Mouse (Mus musculus): ENCODE data around the gene Pgpep1. TPM values are rescaled to one million over a fixed set of nuclear protein-coding genes. Genes with fewer than 3 reads are reported as not detected.
A peak's percentile ranks its signal among the peaks of the same experiment; 100 is the strongest.

Pgpep1 gene
- total and polyA plus RNA-seq, 2 experiments from 2014 or later, result 29.1 to 36.3 TPM

DNA sequence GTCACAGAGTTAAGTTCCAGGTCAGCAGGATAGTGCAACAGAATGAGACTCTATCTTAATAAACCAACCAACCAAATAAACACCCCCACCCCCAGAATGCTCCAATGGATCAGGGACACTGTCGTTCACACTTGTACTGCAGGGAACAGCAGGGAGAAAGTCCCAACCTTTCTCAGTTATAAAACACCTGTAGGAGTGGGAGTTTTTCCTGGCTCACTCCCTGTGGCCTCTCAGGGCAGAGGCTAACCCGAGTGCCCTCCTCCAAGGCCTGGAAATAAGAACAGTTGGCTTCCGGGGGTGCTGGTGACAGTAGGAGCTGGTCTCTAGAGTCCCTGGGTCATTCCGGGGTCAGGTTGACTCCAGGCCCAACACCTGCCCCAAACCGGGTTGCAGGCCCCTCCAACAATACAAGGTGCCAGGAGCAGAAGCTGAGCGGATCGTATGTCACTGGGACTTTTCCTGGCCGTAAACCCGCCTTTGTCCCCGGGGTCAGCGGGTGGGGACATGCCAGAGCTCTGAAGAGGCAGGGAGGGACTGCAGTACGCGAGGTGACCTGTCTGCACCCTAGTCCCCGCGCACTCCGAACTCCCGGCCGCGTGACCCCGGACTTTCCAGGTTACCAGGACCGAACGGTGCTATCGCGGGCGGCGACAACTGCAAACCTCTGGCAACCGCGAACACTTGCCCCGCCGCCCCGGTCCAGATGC, 1.1 kb downstream of the Pgpep1 start:
- H3K4me3 ChIP-seq (ENCODE audit: low read depth, low read length), result peak overlapping the region; percentile 74
- DNase-seq (ENCODE audit: low spot score) (peak; percentile 45), ATAC-seq (ENCODE audit: insufficient read depth, low read depth) (peak; percentile 43)
- TF ChIP-seq CTCF (IDR thresholded peaks at IDR 0.05; ENCODE audit: low read depth) (no peak), EP300 (IDR thresholded peaks at IDR 0.05; ENCODE audit: low read depth) (no peak)
- H3K36me3 ChIP-seq (replicated peaks; ENCODE audit: control insufficient read depth, insufficient read depth, low read length), result peaks cover 34% of the 10 kb centered on the region
- peak overlapping the region; percentile 88 for H3K27ac ChIP-seq (ENCODE audit: low read depth)
- no peaks in the 10 kb centered on the region for H3K27me3 ChIP-seq (ENCODE audit: control insufficient read depth, insufficient read depth, low read length)
- no peaks in the 10 kb centered on the region for H3K9me3 ChIP-seq (replicated peaks; ENCODE audit: control insufficient read depth, low read length)
- under 1% methylated on average over 31 of the region's 31 CpGs for WGBS
- peak overlapping the region; percentile 73 for H3K4me2 ChIP-seq (ENCODE audit: low read depth, low read length)
- H3K4me1 ChIP-seq (ENCODE audit: control insufficient read depth, insufficient read depth), result peaks cover 17% of the 10 kb centered on the region; the same call in 1 of the 2 replicates
- peak overlapping the region; percentile 71 for H3K9ac ChIP-seq (replicated peaks; ENCODE audit: low read depth, low read length)

DNA sequence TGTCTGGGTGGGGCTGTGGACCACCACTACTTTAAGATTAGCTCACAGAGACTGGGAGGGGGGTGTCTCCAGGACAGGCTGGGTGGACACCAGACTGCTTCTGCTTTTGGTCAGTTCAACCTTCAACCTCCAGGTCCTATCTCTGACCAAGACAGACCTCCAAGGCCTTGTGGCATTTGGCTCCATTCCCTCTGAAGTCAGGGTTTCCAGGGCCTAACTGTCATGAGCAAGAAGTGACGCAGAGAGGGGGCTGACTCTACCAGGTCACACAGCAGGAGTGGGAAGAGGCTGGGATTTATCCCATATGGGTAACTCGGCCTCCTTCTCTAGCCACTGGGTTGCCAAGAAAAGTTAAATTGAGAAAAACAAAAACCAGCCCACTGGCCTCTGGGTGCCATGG, 2.4 kb downstream of the Pgpep1 start:
- H3K36me3 ChIP-seq (replicated peaks; ENCODE audit: control insufficient read depth, insufficient read depth, low read length), result peaks cover 37% of the 10 kb centered on the region
- H3K9ac ChIP-seq (replicated peaks; ENCODE audit: low read depth, low read length), result no peak overlapping the region; the same call in 1 of the 2 replicates
- H3K9me3 ChIP-seq (replicated peaks; ENCODE audit: control insufficient read depth, low read length), result no peaks in the 10 kb centered on the region
- DNase-seq (ENCODE audit: low spot score), result no peak
- no peaks in the 10 kb centered on the region for H3K27me3 ChIP-seq (ENCODE audit: control insufficient read depth, insufficient read depth, low read length)
- H3K27ac ChIP-seq (ENCODE audit: low read depth), result no peak overlapping the region
- peak overlapping the region; percentile 73 for H3K4me2 ChIP-seq (ENCODE audit: low read depth, low read length)
- no peak for ATAC-seq (ENCODE audit: insufficient read depth, low read depth)
- H3K4me3 ChIP-seq (ENCODE audit: low read depth, low read length), result no peak overlapping the region
- 80% methylated on average over 2 of the region's 2 CpGs for WGBS
- no peak for TF ChIP-seq EP300 (IDR thresholded peaks at IDR 0.05; ENCODE audit: low read depth)
- no peak for TF ChIP-seq CTCF (IDR thresholded peaks at IDR 0.05; ENCODE audit: low read depth)
- peaks cover 17% of the 10 kb centered on the region; the same call in 1 of the 2 replicates for H3K4me1 ChIP-seq (ENCODE audit: control insufficient read depth, insufficient read depth)

DNA sequence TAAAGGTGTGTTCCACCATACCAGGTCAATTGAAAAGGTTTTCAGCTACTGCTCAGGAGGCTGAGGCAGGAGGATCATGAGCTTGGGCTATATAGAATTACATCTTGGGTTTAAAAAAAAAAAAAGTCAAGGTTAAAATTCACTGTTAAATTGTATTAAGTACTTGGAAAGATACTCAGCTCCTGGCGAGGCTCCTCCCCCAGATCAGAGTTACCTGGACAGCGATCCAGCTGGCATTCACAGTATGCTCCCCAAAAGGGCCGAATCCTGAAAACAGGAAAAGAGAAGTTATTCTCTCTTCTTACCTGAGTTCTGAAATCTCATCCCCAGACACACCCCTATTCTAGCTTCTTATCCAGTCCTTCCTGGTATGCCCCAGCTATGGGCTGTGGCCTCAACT, 3.0 kb downstream of the Pgpep1 start:
- H3K27me3 ChIP-seq (ENCODE audit: control insufficient read depth, insufficient read depth, low read length), result no peaks in the 10 kb centered on the region
- no peak overlapping the region for H3K9ac ChIP-seq (replicated peaks; ENCODE audit: low read depth, low read length)
- peaks cover 17% of the 10 kb centered on the region; the same call in 1 of the 2 replicates for H3K4me1 ChIP-seq (ENCODE audit: control insufficient read depth, insufficient read depth)
- ATAC-seq (ENCODE audit: insufficient read depth, low read depth), result no peak
- WGBS, result 96% methylated on average over 3 of the region's 3 CpGs
- DNase-seq (ENCODE audit: low spot score), result no peak
- TF ChIP-seq CTCF (IDR thresholded peaks at IDR 0.05; ENCODE audit: low read depth), result no peak
- no peak for TF ChIP-seq EP300 (IDR thresholded peaks at IDR 0.05; ENCODE audit: low read depth)
- peaks cover 41% of the 10 kb centered on the region for H3K36me3 ChIP-seq (replicated peaks; ENCODE audit: control insufficient read depth, insufficient read depth, low read length)
- no peak overlapping the region for H3K4me2 ChIP-seq (ENCODE audit: low read depth, low read length)
- no peak overlapping the region for H3K4me3 ChIP-seq (ENCODE audit: low read depth, low read length)
- no peak overlapping the region for H3K27ac ChIP-seq (ENCODE audit: low read depth)
- H3K9me3 ChIP-seq (replicated peaks; ENCODE audit: control insufficient read depth, low read length), result no peaks in the 10 kb centered on the region

DNA sequence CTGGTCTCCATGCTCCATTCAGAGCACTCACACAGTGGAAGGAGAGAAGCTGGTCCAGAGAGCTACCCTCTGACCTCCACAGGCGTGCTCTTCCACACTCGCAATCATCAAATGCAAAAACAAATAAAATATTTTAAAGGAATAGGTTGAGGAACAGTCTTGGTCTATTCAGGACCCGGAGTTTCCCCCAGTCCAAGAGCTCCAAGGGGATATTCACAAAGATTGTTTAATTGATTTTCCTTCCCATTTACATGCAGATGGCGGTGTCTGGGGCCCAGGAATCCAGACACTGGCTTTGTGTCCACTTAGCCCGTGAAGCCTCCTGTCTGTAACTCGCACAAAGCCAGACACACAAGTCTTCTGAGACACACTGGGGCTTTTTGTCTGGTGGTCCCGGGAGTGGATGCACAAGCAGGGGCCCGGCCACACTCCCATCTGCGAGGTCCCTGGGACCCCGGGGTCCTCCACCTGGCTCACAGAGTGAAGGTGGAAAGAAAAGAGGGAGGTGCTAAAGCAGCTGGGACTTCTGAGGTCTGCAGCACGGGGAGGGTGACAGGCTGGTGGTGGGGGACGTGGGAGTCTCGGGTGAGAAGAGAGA, 3.9 kb downstream of the Pgpep1 start:
- Histone ChIP-seq H3K4me1 (ENCODE audit: control insufficient read depth, insufficient read depth) (peaks cover 17% of the 10 kb centered on the region; the same call in 1 of the 2 replicates), H3K36me3 (replicated peaks; ENCODE audit: control insufficient read depth, insufficient read depth, low read length) (peaks cover 51% of the 10 kb centered on the region), H3K27me3 (ENCODE audit: control insufficient read depth, insufficient read depth, low read length) (no peaks in the 10 kb centered on the region), H3K4me2 (ENCODE audit: low read depth, low read length) (no peak overlapping the region), H3K9me3 (replicated peaks; ENCODE audit: control insufficient read depth, low read length) (no peaks in the 10 kb centered on the region), H3K27ac (ENCODE audit: low read depth) (no peak overlapping the region), H3K4me3 (ENCODE audit: low read depth, low read length) (no peak overlapping the region), H3K9ac (replicated peaks; ENCODE audit: low read depth, low read length) (no peak overlapping the region)
- TF ChIP-seq EP300 (IDR thresholded peaks at IDR 0.05; ENCODE audit: low read depth) (no peak), CTCF (IDR thresholded peaks at IDR 0.05; ENCODE audit: low read depth) (no peak)
- no peak for ATAC-seq (ENCODE audit: insufficient read depth, low read depth)
- 83% methylated on average over 13 of the region's 13 CpGs for WGBS
- DNase-seq (ENCODE audit: low spot score), result no peak

DNA sequence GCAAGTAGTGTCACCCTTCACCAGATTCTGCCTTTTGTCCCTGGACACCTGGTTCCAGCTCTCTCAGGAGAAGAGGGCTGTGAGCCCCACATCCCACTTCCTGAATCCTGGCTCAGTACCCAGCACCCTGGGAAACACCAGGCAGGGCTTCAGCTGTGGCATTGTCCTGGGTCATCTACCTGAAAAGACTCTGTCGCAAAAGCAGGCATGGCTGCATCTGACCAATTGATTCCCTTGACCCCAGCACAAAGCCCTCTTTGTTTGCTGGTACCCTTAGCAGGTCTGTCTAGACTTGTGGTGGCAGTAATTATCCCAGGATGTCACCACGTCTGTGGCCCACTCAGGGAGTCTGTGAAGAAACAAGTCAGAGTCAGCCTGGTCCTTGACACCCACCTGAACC, 4.7 kb downstream of the Pgpep1 start:
- Histone ChIP-seq H3K9ac (replicated peaks; ENCODE audit: low read depth, low read length) (no peak overlapping the region), H3K27ac (ENCODE audit: low read depth) (no peak overlapping the region), H3K9me3 (replicated peaks; ENCODE audit: control insufficient read depth, low read length) (no peaks in the 10 kb centered on the region), H3K4me1 (ENCODE audit: control insufficient read depth, insufficient read depth) (peaks cover 17% of the 10 kb centered on the region; the same call in 1 of the 2 replicates), H3K4me2 (ENCODE audit: low read depth, low read length) (no peak overlapping the region), H3K27me3 (ENCODE audit: control insufficient read depth, insufficient read depth, low read length) (no peaks in the 10 kb centered on the region), H3K36me3 (replicated peaks; ENCODE audit: control insufficient read depth, insufficient read depth, low read length) (peaks cover 59% of the 10 kb centered on the region), H3K4me3 (ENCODE audit: low read depth, low read length) (no peak overlapping the region)
- TF ChIP-seq EP300 (IDR thresholded peaks at IDR 0.05; ENCODE audit: low read depth) (no peak), CTCF (IDR thresholded peaks at IDR 0.05; ENCODE audit: low read depth) (no peak)
- ATAC-seq (ENCODE audit: insufficient read depth, low read depth), result no peak
- 79% methylated on average over 2 of the region's 2 CpGs for WGBS
- DNase-seq (ENCODE audit: low spot score), result no peak
